Mouse (Mus musculus) yolk sac, embryonic 10.5 days (tissue): ENCODE data around the gene Mettl21a.
"Not testable (repeated sequence)": the region's sequence is repeated elsewhere in the genome, so short reads cannot be mapped to it uniquely, and the experiment has no call there.

Experiments
- DNase-seq: peaks from one replicate; pipeline ENCODE4 v3.0.0-alpha.2; 2017; ENCODE audit warnings: low spot score

Gene Mettl21a

GRCm38 (mm10) chr1:64614311-64614710, 2.7 kb downstream of the Mettl21a start:
- DNase-seq = no peak

DNA sequence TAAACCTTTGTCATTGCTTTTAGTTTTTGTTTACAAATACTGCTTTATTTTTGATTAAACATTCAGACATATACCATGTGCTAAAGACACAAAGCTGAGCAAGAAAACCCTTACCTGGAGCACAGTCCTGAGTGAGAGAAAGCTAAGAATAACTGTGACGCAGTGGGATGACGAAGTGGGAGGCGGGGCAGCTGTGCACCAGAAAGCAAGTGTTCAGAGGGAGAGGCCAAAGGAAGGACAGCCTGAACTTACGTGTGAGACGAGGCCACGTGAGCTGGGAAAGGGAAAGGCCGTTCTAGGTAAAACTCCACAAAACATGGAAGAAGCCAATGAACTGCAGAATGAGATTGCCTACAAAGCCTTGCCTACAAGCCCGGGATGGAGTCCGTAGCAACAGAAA, 7.1 kb downstream of the Mettl21a start:
- no peak for DNase-seq

GRCm38 (mm10) chr1:64609145-64609544, 7.9 kb downstream of the Mettl21a start:
- no peak for DNase-seq

GRCm38 (mm10) chr1:64603381-64603780, 13.7 kb downstream of the Mettl21a start:
- no peak for DNase-seq

GRCm38 (mm10) chr1:64601242-64601842, 15.7 kb downstream of the Mettl21a start:
- DNase-seq = no peak

- DNase-seq = no peak
Measured at GRCm38 (mm10) chr1:64600413-64601077, 16.5 kb downstream of the Mettl21a start.

- DNase-seq = no peak
Measured at GRCm38 (mm10) chr1:64598926-64599325, 18.1 kb downstream of the Mettl21a start.

GRCm38 (mm10) chr1:64578801-64579200, 38.2 kb downstream of the Mettl21a start:
- DNase-seq = no peak

DNA sequence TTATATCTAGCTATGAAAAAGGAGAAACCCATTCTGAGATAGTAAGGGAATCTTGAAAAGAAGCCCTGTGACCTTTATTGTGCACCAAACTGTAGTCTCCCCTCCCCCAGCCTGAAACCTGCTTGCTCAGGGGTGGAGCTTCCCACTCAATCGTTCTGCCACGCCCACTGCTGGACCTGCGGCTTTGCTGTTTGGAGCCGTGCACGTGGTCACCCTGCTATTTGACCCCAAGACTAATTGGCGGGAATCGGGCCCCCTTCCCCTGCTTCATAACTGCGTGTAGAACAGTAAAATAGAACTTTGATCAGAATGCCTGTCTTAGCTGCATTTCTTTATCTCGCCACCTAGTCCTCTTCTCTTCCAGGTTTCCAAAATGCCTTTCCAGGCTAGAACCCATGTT, 39.1 kb downstream of the Mettl21a start:
- not testable (repeated sequence) for DNase-seq

GRCm38 (mm10) chr1:64576732-64577131, 40.3 kb downstream of the Mettl21a start:
- no peak for DNase-seq

- DNase-seq = no peak
Measured at GRCm38 (mm10) chr1:64576022-64576421, 41.0 kb downstream of the Mettl21a start.

GRCm38 (mm10) chr1:64568206-64568605, 48.8 kb downstream of the Mettl21a start:
- no peak for DNase-seq

DNA sequence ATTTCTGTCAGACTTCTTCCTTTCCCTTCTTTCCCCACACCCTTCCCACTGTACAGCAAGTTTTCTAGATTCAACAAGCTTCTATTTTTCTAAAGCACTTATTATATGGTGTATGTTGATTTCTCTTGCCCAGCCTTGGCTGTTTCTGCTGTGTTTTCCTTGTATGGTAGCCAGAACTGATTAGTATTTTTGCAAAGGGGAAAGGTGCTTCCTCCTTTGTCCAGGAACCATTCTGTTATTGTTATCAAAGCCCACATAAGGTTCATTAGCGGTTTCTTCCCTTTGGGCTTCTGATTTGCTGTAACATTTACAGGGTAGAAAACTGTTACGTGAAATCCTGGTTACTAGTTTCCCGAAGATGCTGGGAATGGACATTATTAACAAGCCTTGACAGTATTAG, 56.9 kb downstream of the Mettl21a start:
- DNase-seq = no peak
